Mouse (Mus musculus) adrenal gland, adult 8-10 months (tissue): Measurements from ENCODE around the gene Gls. TPM values are rescaled to one million over a fixed set of nuclear protein-coding genes. Genes with fewer than 3 reads are reported as not detected.

Source experiments
- DNase-seq: peaks from one replicate; pipeline ENCODE4 v3.0.0; 2022
- total RNA-seq, 4 experiments: library from RNA; stranded (reverse); gene quantifications; 2 replicates each; pipeline ENCODE4 v1.2.4; 2022

Gene Gls
- total RNA-seq: 100 to 1,000 TPM; 106 to 141 (median 122) TPM

- DNase-seq: peak; percentile 97
Measured at GRCm38 (mm10) chr1:52233143-52233713, at the start of gene Gls. TSS of gene Gls (minus strand) at chr1:52233232.

DNA sequence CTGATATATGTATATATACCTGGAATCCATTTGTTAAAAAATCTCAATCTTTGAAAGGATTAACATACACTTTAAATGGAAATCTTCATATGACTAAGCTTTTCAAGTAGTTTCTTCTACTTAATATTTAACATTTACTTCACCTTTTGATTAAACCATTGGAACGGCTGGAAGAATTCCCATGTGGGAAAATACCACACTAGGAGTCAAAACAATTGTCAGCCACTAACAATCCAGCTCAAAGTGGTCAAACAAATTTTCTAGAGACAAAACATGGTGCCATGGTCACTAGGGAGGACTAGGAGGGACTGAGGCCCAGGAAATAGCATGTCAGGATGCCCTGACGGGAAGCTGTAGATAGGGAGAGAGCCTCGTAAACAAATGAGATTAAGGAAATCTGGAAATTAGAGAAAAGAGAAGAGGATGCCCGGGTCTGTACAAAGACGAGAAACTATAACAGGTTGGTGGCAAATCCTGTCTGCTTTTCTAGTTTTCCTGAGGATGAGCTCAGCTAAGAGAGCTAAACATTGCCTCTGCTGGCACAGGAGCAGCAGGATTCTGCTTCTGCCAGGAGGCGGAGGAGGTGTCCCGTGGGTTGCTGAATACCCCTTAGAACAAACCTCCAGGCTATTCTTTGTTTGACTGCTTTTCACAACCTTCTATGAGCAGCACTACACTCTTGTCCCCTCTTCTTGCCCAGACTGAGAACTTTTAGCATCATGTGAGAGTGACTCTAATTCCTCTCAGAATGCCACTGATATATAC is 47.0 kb upstream of the Gls start:
- DNase-seq: no peak

GRCm38 (mm10) chr1:52279331-52279730 is 46.3 kb upstream of the Gls start:
- no peak for DNase-seq

DNA sequence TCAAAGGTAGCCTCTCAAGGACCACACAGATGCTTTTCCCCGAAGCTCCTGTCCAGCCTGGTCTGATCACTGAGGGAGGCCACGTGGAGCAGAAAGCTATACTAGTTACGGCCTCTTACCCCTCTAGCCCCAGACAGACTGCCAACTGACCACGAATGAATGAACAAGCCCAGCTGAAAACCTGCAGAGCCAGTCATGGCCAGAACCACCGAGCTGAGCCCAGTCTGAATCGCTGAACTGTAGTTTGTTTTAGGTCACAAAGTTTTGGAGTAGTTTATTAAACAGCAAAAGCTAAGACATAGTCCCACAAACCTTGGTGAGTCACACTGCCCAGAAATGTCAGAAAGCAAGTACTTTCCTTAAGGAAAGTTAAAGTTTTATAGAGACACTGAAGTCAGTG is 45.0 kb upstream of the Gls start:
- no peak for DNase-seq

GRCm38 (mm10) chr1:52274210-52274609 is 41.2 kb upstream of the Gls start:
- DNase-seq: peak; percentile 13

- DNase-seq: no peak
Measured at GRCm38 (mm10) chr1:52272018-52272678, 39.1 kb upstream of the Gls start.

- DNase-seq: peak; percentile 20
Measured at GRCm38 (mm10) chr1:52270354-52270753, 37.3 kb upstream of the Gls start.

- DNase-seq: no peak
Measured at GRCm38 (mm10) chr1:52269596-52269995, 36.6 kb upstream of the Gls start.

DNA sequence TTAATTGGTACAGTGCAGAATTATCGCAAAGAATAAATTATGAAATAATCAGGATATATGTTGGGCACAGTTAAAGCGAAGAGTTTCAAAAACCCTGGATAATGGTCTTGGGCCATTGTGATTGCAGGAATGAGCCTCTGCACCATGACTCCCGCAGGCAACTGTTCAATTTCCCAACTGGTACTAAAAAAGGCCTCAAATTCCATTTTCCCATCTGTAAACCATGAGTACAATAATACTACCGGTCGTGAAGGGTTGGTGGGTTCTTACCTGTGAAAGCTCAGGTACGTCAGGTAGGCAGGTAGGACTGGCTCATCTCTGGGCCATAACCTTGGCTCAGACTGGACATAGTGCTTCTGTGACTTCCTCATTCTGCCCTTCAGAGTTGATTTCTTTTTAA is 35.0 kb upstream of the Gls start:
- DNase-seq: no peak

GRCm38 (mm10) chr1:52267606-52268005 is 34.6 kb upstream of the Gls start:
- no peak for DNase-seq

DNA sequence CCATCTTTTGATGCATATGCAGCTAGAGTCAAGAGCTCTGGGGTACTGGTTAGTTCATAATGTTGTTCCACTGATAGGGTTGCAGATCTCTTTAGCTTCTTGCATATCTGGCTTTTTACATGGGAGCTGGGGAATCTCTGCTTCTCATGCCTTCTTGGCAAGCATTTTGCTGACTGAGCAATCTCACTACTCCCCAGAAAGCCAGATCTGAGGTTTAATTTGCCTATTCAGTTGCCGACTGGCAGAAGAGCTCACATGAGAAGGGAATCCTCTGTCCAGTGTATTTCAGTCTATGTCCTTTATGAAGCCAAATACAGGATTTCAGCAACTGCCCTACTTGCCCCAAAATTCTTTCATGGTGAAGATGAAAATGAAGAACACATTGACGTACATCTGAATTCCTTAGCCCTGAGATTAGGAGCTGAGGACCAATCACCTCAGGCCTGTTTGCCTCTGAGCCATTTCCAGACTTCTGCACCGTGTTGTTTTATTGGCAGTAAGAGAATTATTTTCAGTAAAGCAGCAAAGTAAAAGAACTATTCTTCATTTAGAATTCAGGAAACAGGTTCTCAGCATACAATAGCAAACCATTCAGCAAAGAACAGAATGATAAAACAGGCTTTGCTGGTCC is 33.0 kb upstream of the Gls start:
- no peak for DNase-seq

GRCm38 (mm10) chr1:52264290-52264689 is 31.3 kb upstream of the Gls start:
- DNase-seq: no peak

DNA sequence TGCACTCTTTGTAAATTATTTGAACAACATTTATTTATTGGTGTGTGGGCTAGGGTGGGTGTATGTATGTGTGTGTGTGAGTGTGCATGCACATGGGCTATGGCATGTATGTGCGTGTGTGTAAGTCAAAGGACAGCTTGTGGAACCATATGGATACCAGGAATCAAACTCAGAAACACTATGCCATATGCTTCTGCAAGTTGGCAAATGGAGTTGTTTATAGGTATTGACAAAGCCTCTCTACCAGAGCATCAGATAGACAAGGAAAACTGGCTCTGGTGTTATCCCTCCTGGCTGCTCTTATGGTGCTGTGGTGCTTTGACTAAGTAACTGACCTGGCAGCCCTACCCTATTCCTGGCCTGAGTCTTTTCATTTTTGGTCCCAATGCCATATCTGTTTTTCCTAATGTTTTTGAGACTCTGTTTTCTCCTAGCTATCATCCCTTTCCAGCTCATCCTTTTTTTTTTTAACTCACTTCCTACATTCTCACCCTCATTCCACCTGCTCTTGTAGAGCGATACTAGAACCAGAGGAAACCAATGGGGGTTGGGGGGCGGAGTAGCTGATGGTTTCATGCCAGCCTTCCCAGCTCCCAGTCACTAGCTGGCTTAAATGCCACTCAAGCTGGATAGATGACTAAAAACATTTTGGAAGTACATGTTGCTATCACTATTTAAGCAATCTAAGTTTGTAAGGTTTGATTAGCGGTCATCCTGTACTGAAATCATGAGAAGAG is 27.5 kb upstream of the Gls start:
- no peak for DNase-seq

GRCm38 (mm10) chr1:52258006-52258749 is 25.1 kb upstream of the Gls start:
- DNase-seq: no peak

DNA sequence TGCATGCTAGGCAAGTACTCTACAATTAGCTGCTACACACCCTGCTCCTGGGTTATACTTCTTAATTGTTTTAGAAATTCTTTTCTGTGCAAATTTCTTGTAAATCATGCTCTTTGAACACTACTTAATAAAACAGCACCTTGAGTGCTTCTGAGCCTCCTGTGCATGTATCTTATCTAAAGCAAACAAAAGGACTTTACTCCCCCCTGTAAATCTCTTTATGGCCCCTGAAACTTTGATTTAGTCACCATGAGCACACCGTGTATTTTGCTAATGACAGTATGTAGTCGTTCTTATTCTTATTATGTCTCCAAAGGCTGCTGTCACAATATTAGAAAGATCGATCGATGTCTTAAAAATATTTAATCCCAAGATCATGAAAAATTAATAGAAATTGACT is 23.9 kb upstream of the Gls start:
- no peak for DNase-seq

DNA sequence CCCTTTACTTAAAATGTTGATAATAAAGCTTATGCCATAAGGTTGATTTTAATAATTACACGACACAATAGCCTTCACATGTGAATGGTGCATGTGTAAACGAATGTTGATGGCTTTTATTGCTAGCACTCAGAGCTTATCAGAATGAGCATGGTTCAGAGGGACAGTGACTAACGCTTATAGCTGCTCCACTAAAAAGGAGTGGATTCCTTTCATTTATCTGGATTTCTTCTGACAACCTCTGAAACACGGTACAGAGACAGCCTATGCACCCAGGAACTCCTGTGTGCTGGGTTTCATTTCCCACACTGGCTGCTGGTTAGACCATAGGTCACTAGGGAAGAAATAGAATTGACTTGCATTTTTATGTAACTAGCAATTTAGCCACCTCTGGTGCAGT is 23.2 kb upstream of the Gls start:
- no peak for DNase-seq

DNA sequence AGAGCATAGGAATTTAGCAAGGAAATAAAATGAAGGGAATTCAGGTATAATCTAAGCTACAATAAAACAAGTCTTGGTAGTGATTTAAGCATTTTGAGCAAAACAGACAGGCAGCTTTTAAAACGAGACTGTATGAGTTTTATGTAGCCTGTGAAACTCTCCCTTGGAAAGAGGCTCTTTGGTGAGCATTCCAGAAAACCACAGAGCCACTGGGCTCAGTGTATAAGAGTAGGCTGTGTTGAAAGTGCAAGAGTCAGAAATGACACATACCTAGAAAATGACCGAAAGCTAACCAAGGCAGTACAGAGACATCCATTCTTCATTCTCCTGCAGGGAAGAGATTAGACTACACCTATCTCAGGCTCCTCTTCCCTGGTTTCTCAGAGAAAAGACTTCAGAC is 21.4 kb upstream of the Gls start:
- DNase-seq: no peak

DNA sequence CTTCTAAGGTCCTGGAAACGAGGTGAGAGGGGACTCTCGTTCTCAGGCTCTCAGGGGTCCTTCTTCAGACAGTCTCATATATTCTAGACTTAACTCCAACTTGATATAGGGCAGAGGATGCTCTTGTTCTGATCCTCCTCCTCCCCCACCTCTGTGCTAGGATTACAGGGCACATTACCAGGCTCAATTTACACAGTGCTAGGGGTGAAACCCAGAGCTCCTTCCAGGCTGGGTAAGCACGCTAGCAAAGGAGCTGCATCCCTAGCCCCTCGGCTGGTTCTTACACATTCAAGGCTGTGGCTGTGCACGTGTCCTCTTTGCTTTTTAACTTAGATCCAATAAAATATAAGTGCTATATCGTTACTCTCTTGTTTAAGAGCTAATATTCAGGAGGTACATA is 20.4 kb upstream of the Gls start:
- DNase-seq: no peak

- DNase-seq: no peak
Measured at GRCm38 (mm10) chr1:52252447-52252846, 19.4 kb upstream of the Gls start.

GRCm38 (mm10) chr1:52251038-52251735 is 18.2 kb upstream of the Gls start:
- no peak for DNase-seq

- DNase-seq: no peak
Measured at GRCm38 (mm10) chr1:52248899-52249556, 16.0 kb upstream of the Gls start.
